Comparison of ENCODE assay signal across 11 mouse cellular contexts in genomic region chr12:17069808-17070207, GRCm38 (mm10). TPM values are rescaled to one million over a fixed set of nuclear protein-coding genes. Genes with fewer than 3 reads are reported as not detected.
DNase-seq lines count a peak whose midpoint lies in the region; ATAC-seq lines count a peak whose summit lies in the region.
"Had no signal": no experiment of that assay in that cellular context is flagged by ENCODE, and none has a peak within 500 bp of the region (broad histone marks: within the 10 kb centered on the region; RNA-seq: fewer than 3 reads in every experiment).

No protein-coding gene starts in this region.

- no peaks in the 10 kb centered on the region for H3K36me3 ChIP-seq in hindbrain, embryonic 13.5 days
- no peaks in the 10 kb centered on the region for H3K36me3 ChIP-seq in hindbrain, embryonic 11.5 days (ENCODE audit: control insufficient read depth, insufficient read depth, low read length)
- H3K36me3 ChIP-seq: limb, embryonic 15.5 days had no signal

- no peak overlapping the region for H3K4me2 ChIP-seq in hindbrain, embryonic 13.5 days
- H3K4me2 ChIP-seq in hindbrain, embryonic 11.5 days (replicated peaks; ENCODE audit: low read depth, low read length), result no peak overlapping the region
- H3K4me2 ChIP-seq: limb, embryonic 15.5 days had no signal

- peaks cover 7% of the 10 kb centered on the region; the same call in 1 of the 2 replicates for H3K27me3 ChIP-seq in hindbrain, embryonic 13.5 days
- H3K27me3 ChIP-seq in hindbrain, embryonic 11.5 days (ENCODE audit: control insufficient read depth, insufficient read depth, low read length), result no peaks in the 10 kb centered on the region
- H3K27me3 ChIP-seq: limb, embryonic 15.5 days had no signal

- no peak overlapping the region for H3K4me3 ChIP-seq in hindbrain, embryonic 13.5 days
- no peak overlapping the region for H3K4me3 ChIP-seq in hindbrain, embryonic 11.5 days (ENCODE audit: low read depth, low read length)
- H3K4me3 ChIP-seq: limb, embryonic 15.5 days had no signal

- peak; percentile 46; the same call in 1 of the 2 replicates for ATAC-seq in hindbrain, embryonic 13.5 days (ENCODE audit: low FRiP score)
- ATAC-seq in hindbrain, embryonic 11.5 days (ENCODE audit: low FRiP score), result no peak

- no peaks in the 10 kb centered on the region for H3K9me3 ChIP-seq in hindbrain, embryonic 13.5 days
- no peaks in the 10 kb centered on the region for H3K9me3 ChIP-seq in hindbrain, embryonic 11.5 days (ENCODE audit: control insufficient read depth, low read length)
- H3K9me3 ChIP-seq: limb, embryonic 15.5 days had no signal

- intact Hi-C loops in heart, postnatal 36 days (cut with DNase I), result no loop called here

- no peak for DNase-seq in hindbrain, embryonic 11.5 days (ENCODE audit: low spot score)
- DNase-seq in frontal cortex, adult 2 months (ENCODE audit: extremely low spot score in 1 of 2, low spot score in 1 of 2), result peak; percentile 84 to 90
- DNase-seq in left cerebral cortex, adult 11 months (ENCODE audit: low spot score), result peak; percentile 68
- DNase-seq in right cerebral cortex, adult 18-20 months, result peak; percentile 83
- no peak for DNase-seq in lung, postnatal 4 days
- no peak for DNase-seq in heart, postnatal 36 days
- no peak for DNase-seq in kidney, adult 11 months
- DNase-seq: adrenal gland, postnatal 25 days; gastrocnemius, postnatal 25 days had no signal

- no peak overlapping the region for H3K9ac ChIP-seq in hindbrain, embryonic 13.5 days
- H3K9ac ChIP-seq in hindbrain, embryonic 11.5 days (ENCODE audit: low read depth, low read length), result no peak overlapping the region
- H3K9ac ChIP-seq: limb, embryonic 15.5 days had no signal

- WGBS in hindbrain, embryonic 13.5 days, result 37% methylated on average over 9 of the region's 9 CpGs
- 66% methylated on average over 9 of the region's 9 CpGs for WGBS in hindbrain, embryonic 11.5 days

- peaks cover 11% of the 10 kb centered on the region; the same call in 1 of the 2 replicates for H3K4me1 ChIP-seq in hindbrain, embryonic 13.5 days (replicated peaks)
- no peaks in the 10 kb centered on the region for H3K4me1 ChIP-seq in hindbrain, embryonic 11.5 days (replicated peaks; ENCODE audit: control insufficient read depth, insufficient read depth, low read length)
- H3K4me1 ChIP-seq: limb, embryonic 15.5 days had no signal

- no peak overlapping the region for H3K27ac ChIP-seq in hindbrain, embryonic 13.5 days
- no peak overlapping the region for H3K27ac ChIP-seq in hindbrain, embryonic 11.5 days (ENCODE audit: low read depth, low read length)
- H3K27ac ChIP-seq: limb, embryonic 15.5 days had no signal

RNA-seq across cellular contexts. Expression of gene 2410004P03Rik, which starts 58.3 kb away (rescaled TPM):
- polyA plus RNA-seq in hindbrain, embryonic 13.5 days (2015; fragmentation: Nextera tagmentation; extraction: Ambion mirVana), result 3.0 and 4.8 TPM in 2 replicates
- polyA plus RNA-seq in hindbrain, embryonic 11.5 days (2014; fragmentation: Nextera tagmentation; extraction: Ambion mirVana), result 1.7 and 3.2 TPM in 2 replicates
- 0.76 and 0.88 TPM in 2 replicates for polyA plus RNA-seq in frontal cortex, adult 2 months (2012; rRNA removed)
- under 1 TPM in 1 of 2 experiments, not detected in 1; 0.22 TPM for total RNA-seq in heart, postnatal 36 days (2021)
- total RNA-seq: adrenal gland, postnatal 25 days; gastrocnemius, postnatal 25 days had no signal

Comparison
In these comparisons a context has a peak if more than half of its experiments do, and no peak if none do; other contexts are left out.
1. DNase-seq: peak in frontal cortex, adult 2 months (2 of 2), left cerebral cortex, adult 11 months (single experiment) and right cerebral cortex, adult 18-20 months (single experiment); none in hindbrain, embryonic 11.5 days (single experiment), lung, postnatal 4 days (0 of 2), heart, postnatal 36 days (0 of 2) and kidney, adult 11 months (single experiment).